ENCODE assay signal across 1 mouse cellular context in genomic region chr7:35589485-35589884, GRCm38 (mm10).
TF ChIP-seq lines count a peak whose summit lies in the region.

No protein-coding gene starts in this region.

TF ChIP-seq in MEL, 35 proteins besides CTCF, POLR2A, EP300 and RAD21:
- TF ChIP-seq UBTF (IDR thresholded peaks at IDR 0.05; ENCODE audit: borderline replicate concordance, insufficient read depth, low read depth, low read length) (no peak), RCOR1 (IDR thresholded peaks at IDR 0.05; ENCODE audit: low read depth, low read length) (no peak), MAX (IDR thresholded peaks at IDR 0.05; ENCODE audit: low read length) (no peak; the same call in 1 of the 2 replicates), TBP (IDR thresholded peaks at IDR 0.05; ENCODE audit: low read depth, low read length) (no peak), KAT2A (conservative IDR thresholded peaks at IDR 0.05; ENCODE audit: low read depth, low read length) (no peak), TAL1 (IDR thresholded peaks at IDR 0.05; ENCODE audit: low read length) (no peak), GABPA (IDR thresholded peaks at IDR 0.05; ENCODE audit: low read depth, low read length) (no peak), SMC3 (IDR thresholded peaks at IDR 0.05; ENCODE audit: low read depth, low read length) (no peak), POLR2AphosphoS5 (IDR thresholded peaks at IDR 0.05; ENCODE audit: borderline replicate concordance, low read depth, low read length) (no peak), ZC3H11A (IDR thresholded peaks at IDR 0.05; ENCODE audit: low read depth, low read length) (no peak), MYB (IDR thresholded peaks at IDR 0.05; ENCODE audit: low read depth, low read length) (no peak), USF1 (IDR thresholded peaks at IDR 0.05; ENCODE audit: low read depth, low read length) (no peak), ZKSCAN1 (IDR thresholded peaks at IDR 0.05; ENCODE audit: low read depth, low read length) (no peak), MAFK (IDR thresholded peaks at IDR 0.05; ENCODE audit: borderline replicate concordance, low read depth, low read length) (no peak), ETS1 (IDR thresholded peaks at IDR 0.05; ENCODE audit: low read depth, low read length) (no peak), MAZ (IDR thresholded peaks at IDR 0.05; ENCODE audit: low read depth, low read length) (0 out of 2 replicates have a peak, but pooled peaks have one; percentile 31), POLR2AphosphoS2 (IDR thresholded peaks at IDR 0.05; ENCODE audit: low read length) (0 out of 2 replicates have a peak, but pooled peaks have one; percentile 8), MEF2A (IDR thresholded peaks at IDR 0.05; ENCODE audit: extremely low read depth, insufficient replicate concordance, low read depth, low read length, poor library complexity, severe bottlenecking) (no peak), CHD1 (IDR thresholded peaks at IDR 0.05; ENCODE audit: low read depth, low read length) (peak; percentile 91; the same call in 1 of the 2 replicates), E2F4 (IDR thresholded peaks at IDR 0.05; ENCODE audit: borderline replicate concordance, low read depth, low read length) (no peak), MXI1 (IDR thresholded peaks at IDR 0.05; ENCODE audit: low read depth, low read length) (peak; percentile 16; the same call in 1 of the 2 replicates)
